Mouse (Mus musculus) liver, embryonic 14.5 days (tissue): ENCODE measurements around the gene Slc26a9.

Source experiments
- CTCF ChIP-seq: IDR thresholded peaks from 2 replicates; pipeline ENCODE4 v1.5.1; 2016; ENCODE audit warnings: antibody characterized with exemption, low read depth, control low read depth
- EP300 ChIP-seq: IDR thresholded peaks from 2 replicates; pipeline ENCODE4 v1.6.1; 2016; ENCODE audit warnings: antibody characterized with exemption, low read depth

DNA sequence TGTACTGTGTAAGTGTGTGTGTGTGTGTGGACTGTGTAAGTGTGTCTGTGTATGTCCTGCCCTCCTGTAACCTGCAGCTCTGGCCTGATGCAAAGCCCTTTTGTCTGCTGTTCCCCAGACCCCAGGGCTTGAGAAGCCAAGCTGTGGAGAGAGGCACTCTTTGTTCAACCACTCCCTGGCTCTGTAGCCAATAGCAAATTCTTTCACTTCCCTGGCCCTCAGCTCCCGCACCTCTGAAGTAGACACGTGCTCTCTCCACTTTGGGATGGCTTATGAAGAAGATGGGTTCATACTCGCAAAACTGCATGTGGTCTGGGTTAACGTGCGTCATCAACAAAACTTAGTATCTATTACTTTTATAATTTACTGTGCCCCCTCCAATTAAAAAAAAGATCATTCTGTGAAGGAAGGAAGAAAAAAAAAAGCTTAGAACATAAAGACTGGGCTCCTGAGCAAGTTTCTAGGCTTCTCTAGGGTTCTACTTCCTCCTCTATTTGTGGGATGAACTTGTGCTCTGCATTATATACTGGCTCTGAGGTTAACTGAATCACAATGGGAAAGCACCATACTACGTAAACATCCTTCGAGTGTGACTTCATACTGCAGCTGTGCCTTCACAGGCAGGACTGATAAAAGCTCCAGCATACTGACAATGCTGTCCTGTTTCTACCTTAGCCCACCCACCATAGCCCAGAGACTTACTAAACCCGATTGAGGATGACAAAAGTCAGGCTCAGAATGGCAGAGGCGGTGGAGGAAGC, 16.0 kb downstream of the Slc26a9 start:
- TF ChIP-seq CTCF (no peak), EP300 (no peak)
